Mouse (Mus musculus) heart, embryonic 16.5 days (tissue): ENCODE data around the gene Aff2. TPM values are rescaled to one million over a fixed set of nuclear protein-coding genes. Genes with fewer than 3 reads are reported as not detected.

Experiments
- ATAC-seq: fragments of 200-750 bp; cut with Nextera tagmentation; replicated peaks from 2 replicates; pipeline ENCODE4 v1.8.0; 2017; ENCODE audit warnings: moderate number of reproducible peaks; ENCODE audit not compliant: insufficient read depth, low FRiP score; ENCODE audit errors: extremely low read depth
- H3K27ac ChIP-seq: fragments of 300-500 bp; sonication (generic); 2 replicates; pipeline ENCODE4 v1.5.1; 2014; ENCODE audit warnings: mild to moderate bottlenecking, low read length, control low read depth, moderate library complexity
- H3K27me3 ChIP-seq: fragments of 300-500 bp; sonication (generic); 2 replicates; pipeline ENCODE4 v1.6.1; 2014; ENCODE audit warnings: low read length, mixed read lengths; ENCODE audit not compliant: control insufficient read depth, insufficient read depth
- H3K36me3 ChIP-seq: fragments of 300-500 bp; sonication (generic); 2 replicates; pipeline ENCODE4 v1.6.1; 2014; ENCODE audit not compliant: control insufficient read depth, insufficient read depth
- H3K4me1 ChIP-seq: fragments of 300-500 bp; sonication (generic); 2 replicates; pipeline ENCODE4 v1.6.1; 2014; ENCODE audit warnings: low read length, mixed read lengths; ENCODE audit not compliant: control insufficient read depth, insufficient read depth
- H3K4me2 ChIP-seq: fragments of 300-500 bp; sonication (generic); 2 replicates; pipeline ENCODE4 v1.6.1; 2014; ENCODE audit warnings: low read depth, mild to moderate bottlenecking, control low read depth, low read length
- H3K4me3 ChIP-seq: fragments of 300-500 bp; sonication (generic); 2 replicates; pipeline ENCODE4 v1.5.1; 2014; ENCODE audit warnings: mild to moderate bottlenecking, control low read depth, low read length
- H3K9ac ChIP-seq: fragments of 300-500 bp; sonication (generic); 2 replicates; pipeline ENCODE4 v1.6.1; 2014; ENCODE audit warnings: low read length, control low read depth
- H3K9me3 ChIP-seq: fragments of 300-500 bp; sonication (generic); replicated peaks from 2 replicates; pipeline ENCODE4 v1.6.1; 2016; ENCODE audit warnings: low read length; ENCODE audit not compliant: control insufficient read depth
- WGBS: fragments of 180-500 bp; shearing (Covaris S2); extraction: QIAGEN DNeasy Blood & Tissue Kit; methylation state at CpG from one replicate; pipeline ENCODE4 v1.1.7; 2014; 5-methylcytosine and 5-hydroxymethylcytosine counted together
- polyA plus RNA-seq: library from polyadenylated mRNA; unstranded; fragments of >200 nt; fragmentation: Nextera tagmentation; extraction: Ambion mirVana; gene quantifications from 2 replicates; pipeline ENCODE4 v1.2.1, GENCODE M21; 2015

The Aff2 gene
- polyA plus RNA-seq, 1 experiment from 2014 or later, result 5.6 TPM

DNA sequence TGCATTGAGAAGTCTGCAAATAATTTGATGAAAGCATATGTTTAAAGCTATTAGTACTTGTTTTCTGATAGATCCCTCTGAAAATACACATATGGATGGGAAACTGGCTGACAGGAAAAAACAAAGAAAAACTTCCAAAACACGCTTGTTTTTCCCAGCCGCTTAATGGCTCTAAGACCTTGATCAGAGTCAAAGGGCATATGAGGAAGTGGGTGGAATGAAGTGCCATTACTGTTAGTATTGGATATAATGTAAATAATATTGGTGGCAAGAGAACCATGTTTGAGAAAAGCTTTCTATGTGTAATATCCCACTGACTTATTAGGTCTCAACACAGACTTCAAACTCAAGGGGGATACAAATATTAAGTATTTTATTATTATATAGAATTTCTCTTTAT, 455.0 kb downstream of the Aff2 start:
- H3K36me3 ChIP-seq, result no peaks in the 10 kb centered on the region
- no peaks in the 10 kb centered on the region for H3K4me1 ChIP-seq
- H3K27ac ChIP-seq, result no peak overlapping the region
- WGBS, result 80% methylated on average over 2 of the region's 2 CpGs
- ATAC-seq, result no peak
- H3K4me2 ChIP-seq, result no peak overlapping the region
- H3K27me3 ChIP-seq, result no peaks in the 10 kb centered on the region
- H3K9ac ChIP-seq, result no peak overlapping the region
- no peaks in the 10 kb centered on the region for H3K9me3 ChIP-seq
- no peak overlapping the region for H3K4me3 ChIP-seq

DNA sequence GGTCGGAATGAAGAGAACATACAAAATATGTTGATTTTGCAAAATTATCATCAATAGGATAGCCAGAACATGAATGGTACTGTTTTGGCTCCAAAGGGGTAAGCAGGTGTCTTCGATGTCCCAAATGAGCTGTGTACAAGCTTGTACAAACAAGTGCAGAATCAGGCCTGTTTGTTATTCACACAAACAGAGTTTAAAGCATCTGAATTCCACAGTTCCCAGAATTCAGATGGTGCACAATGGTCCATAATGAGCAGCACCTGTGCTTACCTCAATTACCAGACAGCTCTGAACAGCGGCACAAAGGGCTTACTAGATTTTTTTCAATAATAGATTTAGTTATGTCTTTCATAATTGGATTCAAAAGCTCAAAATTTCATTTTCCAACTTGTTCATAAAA, 457.6 kb downstream of the Aff2 start:
- no peak overlapping the region for H3K27ac ChIP-seq
- H3K27me3 ChIP-seq, result no peaks in the 10 kb centered on the region
- no peaks in the 10 kb centered on the region for H3K36me3 ChIP-seq
- no peaks in the 10 kb centered on the region for H3K9me3 ChIP-seq
- H3K4me3 ChIP-seq, result no peak overlapping the region
- no peak overlapping the region for H3K4me2 ChIP-seq
- no peak overlapping the region for H3K9ac ChIP-seq
- ATAC-seq, result no peak
- WGBS, result 88% methylated on average over 3 of the region's 3 CpGs
- H3K4me1 ChIP-seq, result no peaks in the 10 kb centered on the region

GRCm38 (mm10) chrX:69818188-69818587, 458.1 kb downstream of the Aff2 start:
- Histone ChIP-seq H3K9me3 (no peaks in the 10 kb centered on the region), H3K27me3 (no peaks in the 10 kb centered on the region), H3K27ac (no peak overlapping the region), H3K4me2 (no peak overlapping the region), H3K9ac (no peak overlapping the region), H3K4me1 (no peaks in the 10 kb centered on the region), H3K4me3 (no peak overlapping the region), H3K36me3 (no peaks in the 10 kb centered on the region)
- 63% methylated on average over 5 of the region's 5 CpGs for WGBS
- no peak for ATAC-seq

- H3K9ac ChIP-seq, result no peak overlapping the region
- no peak for ATAC-seq
Observed at GRCm38 (mm10) chrX:69867601-69868000, 507.5 kb downstream of the Aff2 start.

GRCm38 (mm10) chrX:69891713-69892112, 531.6 kb downstream of the Aff2 start:
- 82% methylated on average over 3 of the region's 3 CpGs for WGBS
- H3K4me2 ChIP-seq, result no peak overlapping the region
- H3K9me3 ChIP-seq, result no peaks in the 10 kb centered on the region
- no peak overlapping the region for H3K4me3 ChIP-seq
- H3K27me3 ChIP-seq, result no peaks in the 10 kb centered on the region
- ATAC-seq, result no peak
- H3K4me1 ChIP-seq, result no peaks in the 10 kb centered on the region
- H3K27ac ChIP-seq, result no peak overlapping the region
- H3K9ac ChIP-seq, result no peak overlapping the region
- no peaks in the 10 kb centered on the region for H3K36me3 ChIP-seq

More at GRCm38 (mm10) chrX:69867601-69868000, 507.5 kb downstream of the Aff2 start:
- Histone ChIP-seq H3K27me3 (no peaks in the 10 kb centered on the region), H3K4me3 (no peak overlapping the region), H3K27ac (no peak overlapping the region), H3K36me3 (no peaks in the 10 kb centered on the region), H3K9me3 (no peaks in the 10 kb centered on the region), H3K4me1 (no peaks in the 10 kb centered on the region), H3K4me2 (no peak overlapping the region)
- WGBS, result 88% methylated on average over 5 of the region's 5 CpGs
